Mouse (Mus musculus) limb, embryonic 14.5 days (tissue): ENCODE measurements at regions not wholly inside any gene's neighbourhood (a gene's known extent, or its start where the extent isn't known, plus 50 kb on each side); places are given as distances from the start of the nearest gene placed in this dataset.

Experiments
- ATAC-seq: fragments of 200-750 bp; cut with Nextera tagmentation; 2 replicates; pipeline ENCODE4 v1.8.0; 2017; ENCODE audit warnings: low read depth, moderate number of reproducible peaks, moderate TSS enrichment; ENCODE audit not compliant: low FRiP score
- DNase-seq: peaks from one replicate; pipeline ENCODE4 v3.0.0-alpha.2; 2015; ENCODE audit warnings: low spot score
- H3K27ac ChIP-seq: fragments of 300-500 bp; sonication (generic); replicated peaks from 2 replicates; pipeline ENCODE4 v1.5.1; 2014; ENCODE audit warnings: low read depth, mild to moderate bottlenecking, low read length, moderate library complexity, mixed read lengths
- H3K27me3 ChIP-seq: fragments of 300-500 bp; sonication (generic); 2 replicates; pipeline ENCODE4 v1.6.1; 2014; ENCODE audit warnings: low read length, mixed read lengths; ENCODE audit not compliant: control insufficient read depth, insufficient read depth
- H3K36me3 ChIP-seq: fragments of 300-500 bp; sonication (generic); 2 replicates; pipeline ENCODE4 v1.6.1; 2014; ENCODE audit warnings: mild to moderate bottlenecking, low read length, moderate library complexity, mixed read lengths; ENCODE audit not compliant: control insufficient read depth, insufficient read depth
- H3K4me1 ChIP-seq: fragments of 300-500 bp; sonication (generic); 2 replicates; pipeline ENCODE4 v1.6.1; 2014; ENCODE audit warnings: antibody characterized with exemption, low read length, mixed read lengths; ENCODE audit not compliant: control insufficient read depth, insufficient read depth
- H3K4me2 ChIP-seq: fragments of 300-500 bp; sonication (generic); replicated peaks from 2 replicates; pipeline ENCODE4 v1.6.1; 2014; ENCODE audit warnings: low read depth, mild to moderate bottlenecking, low read length, moderate library complexity; ENCODE audit not compliant: severe bottlenecking
- H3K4me3 ChIP-seq: fragments of 300-500 bp; sonication (generic); replicated peaks from 2 replicates; pipeline ENCODE4 v1.5.1; 2014; ENCODE audit warnings: low read length
- H3K9ac ChIP-seq: fragments of 300-500 bp; sonication (generic); 2 replicates; pipeline ENCODE4 v1.6.1; 2014; ENCODE audit warnings: mild to moderate bottlenecking, low read depth, low read length, moderate library complexity; ENCODE audit not compliant: severe bottlenecking
- H3K9me3 ChIP-seq: fragments of 300-500 bp; sonication (generic); 2 replicates; pipeline ENCODE4 v1.6.1; 2016; ENCODE audit warnings: low read length; ENCODE audit not compliant: control insufficient read depth
- POLR2A ChIP-seq: fragments of 200-500 bp; IDR thresholded peaks from 2 replicates; pipeline ENCODE4 v1.8.0; 2012; ENCODE audit warnings: inconsistent platforms, mild to moderate bottlenecking, moderate library complexity, borderline replicate concordance; ENCODE audit not compliant: insufficient read depth, insufficient read length; ENCODE audit errors: extremely low read depth
- WGBS: fragments of 180-500 bp; shearing (Covaris S2); extraction: QIAGEN DNeasy Blood & Tissue Kit; methylation state at CpG from one replicate; pipeline ENCODE4 v1.1.7; 2014; 5-methylcytosine and 5-hydroxymethylcytosine counted together

GRCm38 (mm10) chr1:75772131-75772530 is 226.1 kb downstream of the Slc4a3 start:
- H3K27me3 ChIP-seq: no peaks in the 10 kb centered on the region
- H3K4me3 ChIP-seq: no peak overlapping the region
- DNase-seq (peak; percentile 39), ATAC-seq (peak; percentile 70)
- peaks cover 20% of the 10 kb centered on the region for H3K4me1 ChIP-seq
- WGBS: 21% methylated on average over 5 of the region's 5 CpGs
- H3K27ac ChIP-seq: peak overlapping the region; percentile 39; the same call in 1 of the 2 replicates
- H3K36me3 ChIP-seq: no peaks in the 10 kb centered on the region
- no peak overlapping the region for H3K9ac ChIP-seq
- H3K9me3 ChIP-seq: no peaks in the 10 kb centered on the region
- TF ChIP-seq POLR2A: no peak
- no peak overlapping the region for H3K4me2 ChIP-seq

- Histone ChIP-seq H3K4me1 (peaks cover 20% of the 10 kb centered on the region), H3K4me2 (no peak overlapping the region), H3K9ac (no peak overlapping the region), H3K4me3 (no peak overlapping the region), H3K27ac (peak overlapping the region; percentile 39; the same call in 1 of the 2 replicates), H3K9me3 (no peaks in the 10 kb centered on the region), H3K27me3 (no peaks in the 10 kb centered on the region), H3K36me3 (no peaks in the 10 kb centered on the region)
- DNase-seq (no peak), ATAC-seq (no peak)
- whole genome bisulfite sequencing: 18% methylated on average over 5 of the region's 5 CpGs
- no peak for TF ChIP-seq POLR2A
Observed at GRCm38 (mm10) chr1:75773014-75773413, 226.9 kb downstream of the Slc4a3 start.

DNA sequence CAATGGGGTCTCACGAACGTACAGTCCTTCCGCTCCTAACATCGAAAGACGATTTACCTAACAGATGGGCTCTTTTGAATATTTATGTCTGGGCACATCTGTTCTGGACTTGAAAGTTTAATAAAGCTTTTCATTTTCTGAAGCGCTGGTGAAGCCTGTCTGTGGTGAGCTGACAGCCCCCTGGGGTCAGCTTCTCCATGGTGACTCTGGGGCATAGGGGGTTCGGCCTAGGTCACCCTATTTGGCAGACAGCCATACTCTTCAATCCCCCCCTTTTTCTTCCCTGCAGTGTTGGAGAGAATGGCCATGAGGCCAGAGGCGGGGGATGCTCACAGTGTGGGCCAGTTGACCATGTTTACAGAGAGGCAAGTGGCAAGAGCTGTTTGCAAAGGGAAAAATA is 232.8 kb downstream of the Slc4a3 start:
- Histone ChIP-seq H3K27ac (no peak overlapping the region), H3K4me3 (no peak overlapping the region), H3K27me3 (no peaks in the 10 kb centered on the region), H3K9me3 (no peaks in the 10 kb centered on the region), H3K36me3 (no peaks in the 10 kb centered on the region), H3K4me2 (no peak overlapping the region), H3K4me1 (peaks cover 4% of the 10 kb centered on the region; the same call in 1 of the 2 replicates), H3K9ac (no peak overlapping the region)
- WGBS: 46% methylated on average over 8 of the region's 8 CpGs
- no peak for DNase-seq
- no peak for ATAC-seq
- TF ChIP-seq POLR2A: no peak

DNA sequence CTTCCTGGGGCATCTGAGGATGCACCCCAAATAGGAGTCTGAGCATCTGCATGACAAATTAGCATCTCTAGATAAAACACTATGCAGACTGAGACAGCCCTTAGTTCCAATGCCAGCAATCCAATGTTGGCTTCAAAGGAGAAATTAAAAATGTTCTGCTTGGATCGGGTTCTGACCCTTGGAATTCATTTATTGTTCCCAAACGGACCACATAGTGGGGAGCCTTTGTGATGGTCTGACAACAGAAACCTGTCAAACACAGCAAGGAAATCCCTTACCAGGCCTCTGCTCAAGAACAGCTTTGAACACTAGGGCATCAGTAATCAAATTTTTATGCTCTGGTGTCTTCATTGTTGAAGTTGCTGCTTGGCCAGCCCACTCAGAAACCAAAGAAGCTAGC is 237.1 kb downstream of the Slc4a3 start:
- Histone ChIP-seq H3K27me3 (no peaks in the 10 kb centered on the region), H3K4me3 (no peak overlapping the region), H3K4me1 (peaks cover 6% of the 10 kb centered on the region; the same call in 1 of the 2 replicates), H3K4me2 (no peak overlapping the region), H3K9me3 (no peaks in the 10 kb centered on the region), H3K27ac (no peak overlapping the region), H3K9ac (no peak overlapping the region), H3K36me3 (no peaks in the 10 kb centered on the region)
- WGBS: 77% methylated on average over 2 of the region's 2 CpGs
- ATAC-seq (no peak), DNase-seq (no peak)
- TF ChIP-seq POLR2A: no peak

DNA sequence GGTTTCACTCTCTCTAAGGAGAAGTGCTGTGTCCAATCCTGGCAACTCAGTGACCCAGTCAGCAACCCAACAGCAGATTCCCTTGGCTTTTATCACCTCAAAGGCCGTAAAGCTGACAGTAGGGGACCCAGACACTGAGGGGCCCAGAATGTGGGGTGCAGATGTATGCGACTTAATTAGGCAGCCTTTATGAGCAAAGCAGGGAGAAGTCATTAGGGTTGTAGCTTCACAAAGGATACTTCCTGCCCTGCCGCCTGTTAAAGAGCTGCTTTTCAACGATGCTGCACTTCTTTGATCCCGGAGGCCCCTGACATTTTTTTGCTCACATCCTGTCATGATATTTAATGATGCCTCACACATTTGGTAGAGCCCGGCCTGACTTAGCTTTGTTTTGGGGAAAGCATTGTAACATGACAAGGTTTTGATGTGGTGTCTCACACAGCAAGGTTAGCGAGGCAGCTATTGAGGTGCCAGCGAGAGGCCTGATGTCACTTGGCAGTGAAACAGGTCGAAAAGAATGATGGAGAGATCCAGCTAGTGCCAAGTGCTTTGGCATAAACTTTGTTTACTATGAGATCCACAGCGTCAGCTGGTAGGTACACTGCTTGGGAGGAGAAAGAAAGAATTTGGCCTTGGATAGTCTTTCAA is 240.2 kb downstream of the Slc4a3 start:
- Histone ChIP-seq H3K9me3 (no peaks in the 10 kb centered on the region), H3K27me3 (no peaks in the 10 kb centered on the region), H3K27ac (no peak overlapping the region), H3K4me2 (no peak overlapping the region), H3K36me3 (no peaks in the 10 kb centered on the region), H3K4me3 (no peak overlapping the region), H3K4me1 (peaks cover 2% of the 10 kb centered on the region; the same call in 1 of the 2 replicates), H3K9ac (no peak overlapping the region)
- no peak for TF ChIP-seq POLR2A
- ATAC-seq: no peak
- DNase-seq: no peak
- 24% methylated on average over 10 of the region's 10 CpGs for WGBS
